Mouse (Mus musculus) lung, postnatal 0 days (tissue): ENCODE measurements around the gene Lrrc26.

Source experiments
- CTCF ChIP-seq: IDR thresholded peaks from 2 replicates; pipeline ENCODE4 v1.5.1; 2016; ENCODE audit warnings: antibody characterized with exemption, mild to moderate bottlenecking
- EP300 ChIP-seq: IDR thresholded peaks from 2 replicates; pipeline ENCODE4 v1.6.1; 2016; ENCODE audit warnings: antibody characterized with exemption, mild to moderate bottlenecking, control low read depth

DNA sequence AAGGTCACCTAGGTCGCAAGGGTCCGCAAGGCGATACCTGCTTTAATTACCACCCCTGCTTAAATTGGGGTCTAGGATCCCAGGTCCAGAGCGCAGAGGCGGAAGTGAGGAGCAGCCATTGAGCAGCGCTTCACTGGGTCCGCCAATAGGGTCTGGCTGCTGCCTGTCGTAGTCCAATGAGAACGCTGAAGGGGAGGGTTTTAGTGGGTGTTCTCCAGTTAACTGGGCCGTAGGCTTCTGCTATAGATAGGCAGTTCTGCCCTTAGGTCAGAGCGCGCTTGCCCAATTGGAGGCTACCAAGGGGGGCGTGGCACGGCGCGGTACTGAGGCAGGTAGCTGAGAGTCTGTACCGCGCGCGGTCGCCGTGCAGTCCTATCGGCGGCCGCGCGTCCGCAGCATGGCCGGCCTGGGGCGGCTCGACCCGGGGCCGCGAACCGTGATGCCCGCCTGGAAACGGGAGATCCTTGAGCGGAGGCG, 27.4 kb upstream of the Lrrc26 start, which contains the start of gene Tprn:
- peak; percentile 20 for TF ChIP-seq CTCF
- no peak for TF ChIP-seq EP300
